Mouse (Mus musculus): ENCODE results near the gene Nxph4.

GRCm38 (mm10) chr10:127514764-127515163 lies 19.6 kb downstream of the Nxph4 start, which contains the start of gene Ndufa4l2:
- no peak for TF ChIP-seq CTCF (IDR thresholded peaks at IDR 0.05; ENCODE audit: control insufficient read depth, insufficient read depth, low read length)
- TF ChIP-seq POLR2A (IDR thresholded peaks at IDR 0.05; ENCODE audit: borderline replicate concordance, control insufficient read depth, low read depth, low read length) = no peak
